Mouse (Mus musculus) adrenal gland, adult 2 months (tissue): ENCODE data around the gene Ephb2. TPM values are rescaled to one million over a fixed set of nuclear protein-coding genes. Genes with fewer than 3 reads are reported as not detected.

Experiments used
- DNase-seq: peaks from one replicate; pipeline ENCODE4 v3.0.0; 2021
- polyA plus RNA-seq: library from polyadenylated mRNA; depleted of rRNA; stranded (reverse); fragments of >200 nt; gene quantifications from 2 replicates; pipeline ENCODE4 v1.2.3, GENCODE M21; 2012
- total RNA-seq, 2 experiments: library from RNA; stranded (reverse); gene quantifications; 2 replicates each; pipeline ENCODE4 v1.2.3; 2021

The Ephb2 gene
- total and polyA plus RNA-seq, 3 experiments = 18.1 to 101 (median 26.2) TPM

DNA sequence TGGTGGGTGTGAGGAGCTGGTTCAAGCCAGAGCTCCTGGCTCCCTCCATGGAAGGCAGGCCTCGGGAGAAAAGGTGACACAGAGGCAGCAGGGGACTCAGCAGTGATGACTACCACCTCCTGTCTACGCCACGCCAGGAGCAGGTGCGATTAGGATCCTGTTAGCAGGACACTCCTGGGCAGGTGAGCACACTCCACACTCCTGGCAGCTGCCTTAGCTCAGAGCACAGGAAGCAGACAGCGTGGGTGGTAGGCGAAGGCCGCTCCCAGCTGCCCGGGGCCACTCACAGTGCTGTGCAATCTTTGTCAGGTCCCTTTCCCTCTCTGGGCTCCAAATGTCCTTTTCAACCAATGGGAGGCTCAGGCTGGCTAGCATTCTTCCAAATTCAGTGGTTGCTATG is 34.3 kb downstream of the Ephb2 start:
- no peak for DNase-seq

DNA sequence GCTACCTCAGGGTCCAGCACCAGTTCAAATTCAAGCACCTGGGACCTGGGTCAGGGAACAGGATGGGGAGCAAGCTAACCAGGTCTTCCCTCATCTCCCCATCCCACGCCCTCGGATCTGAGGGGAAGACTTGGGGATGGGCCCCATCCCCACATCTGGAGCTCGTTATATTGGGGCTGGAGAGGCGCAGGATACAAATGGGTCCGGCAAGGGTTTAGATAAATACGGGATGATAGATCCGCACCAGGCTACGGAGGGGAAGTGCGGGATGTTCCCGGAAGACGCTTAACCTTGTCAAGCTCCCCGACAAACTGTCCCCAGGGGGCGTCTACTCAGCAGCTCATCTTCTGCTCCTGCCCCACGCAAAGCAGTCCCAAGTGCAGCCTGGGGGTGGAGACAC is 35.4 kb downstream of the Ephb2 start:
- no peak for DNase-seq

DNA sequence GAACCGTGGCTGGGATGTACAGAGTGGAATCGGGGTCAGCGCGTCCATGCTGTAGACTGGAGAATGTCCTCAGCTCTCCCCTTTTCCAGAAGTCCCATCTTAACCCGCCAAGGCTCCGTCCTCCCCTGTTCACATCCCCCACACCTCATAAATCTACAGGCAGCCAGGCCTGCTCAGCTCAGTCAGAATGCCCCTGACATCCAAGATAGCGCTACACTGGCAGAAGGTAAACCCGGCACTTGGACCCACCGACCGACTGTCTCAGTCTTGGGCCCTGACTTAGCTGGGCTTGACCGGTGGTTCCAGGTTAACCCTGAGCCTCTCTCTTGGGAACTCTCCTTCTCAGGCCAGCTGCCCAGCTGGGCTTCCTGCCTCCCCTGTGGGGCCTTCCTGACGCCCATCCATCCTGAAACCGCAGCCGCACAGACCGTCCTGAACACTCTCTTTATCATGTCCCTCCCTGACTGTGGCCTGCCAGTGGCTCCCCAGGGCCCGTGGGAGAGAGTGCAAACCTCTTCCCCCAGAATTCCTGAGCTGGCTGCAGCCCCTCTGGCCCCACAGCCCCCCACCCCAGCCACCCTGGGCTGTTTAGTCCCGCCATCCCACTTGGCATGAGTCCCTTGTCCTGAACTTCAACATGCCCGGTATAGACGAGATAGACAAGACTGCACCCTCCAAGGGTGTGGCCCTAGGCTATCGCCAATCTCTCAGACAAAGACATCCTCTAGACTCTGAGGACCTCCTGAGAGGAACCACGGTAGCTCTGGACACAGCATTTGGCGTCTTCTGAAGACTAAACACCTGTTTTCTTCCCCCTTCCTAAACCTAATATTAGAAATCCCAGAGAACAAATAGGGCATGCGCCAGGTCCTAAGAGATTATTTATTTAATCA is 37.9 kb downstream of the Ephb2 start:
- no peak for DNase-seq

DNA sequence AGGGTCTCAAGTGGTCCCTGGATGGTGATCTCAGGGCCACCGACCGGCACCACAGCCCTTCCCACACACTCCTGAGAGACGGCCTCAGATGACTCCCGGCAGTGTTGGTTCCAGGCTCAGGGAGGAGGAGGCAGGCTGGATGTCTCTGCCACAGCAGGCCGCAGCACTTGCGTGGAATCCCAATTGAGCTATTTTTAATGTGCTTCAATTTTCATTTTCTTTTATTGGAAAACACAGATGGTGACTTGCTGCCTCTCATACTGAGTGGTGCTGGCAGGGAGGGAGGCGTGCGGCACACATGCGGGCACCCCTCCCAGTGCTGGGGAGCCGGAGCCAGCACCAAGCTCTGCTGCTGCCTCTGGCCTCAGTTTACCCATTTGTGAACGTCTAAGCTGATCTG is 42.5 kb downstream of the Ephb2 start:
- DNase-seq = no peak

DNA sequence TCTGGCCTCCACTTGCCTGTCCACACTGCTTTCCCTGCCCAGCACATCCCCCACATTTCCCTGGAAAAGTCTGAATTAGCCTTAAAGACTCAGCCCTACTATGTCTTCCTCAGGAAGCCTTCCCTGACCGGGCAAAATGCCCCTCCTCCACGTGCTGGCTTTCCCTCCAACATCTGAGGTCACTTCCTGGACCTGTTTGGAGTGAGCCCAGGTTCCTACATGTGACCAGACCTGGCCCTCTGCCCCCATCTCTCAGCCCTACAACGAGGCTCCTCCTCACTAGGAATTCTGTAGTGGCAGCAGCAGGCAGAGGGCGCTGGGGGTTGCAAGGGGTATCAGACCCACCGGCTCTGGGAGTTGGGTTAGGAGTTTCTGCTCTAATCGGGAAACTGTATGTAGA is 46.0 kb downstream of the Ephb2 start:
- peak; percentile 68 for DNase-seq

DNA sequence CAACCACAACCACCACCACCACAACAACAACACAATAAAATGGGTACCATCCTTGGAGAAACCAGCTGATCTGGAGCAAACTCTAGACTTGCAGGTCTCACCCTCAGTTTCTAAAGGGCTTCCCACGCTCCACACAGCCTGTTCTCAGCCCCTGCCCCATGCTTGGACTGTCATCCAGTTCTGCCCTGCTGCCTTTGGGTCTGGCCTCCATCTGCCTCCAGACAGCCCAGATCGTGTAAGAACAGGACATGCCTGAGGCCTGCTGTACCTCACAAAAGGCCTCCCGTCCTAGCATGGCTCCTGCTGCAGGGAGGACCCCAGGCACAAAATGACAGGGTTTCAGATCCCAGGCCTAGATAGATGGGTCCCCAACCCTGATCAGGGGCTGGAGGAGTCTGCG is 48.4 kb downstream of the Ephb2 start:
- DNase-seq = no peak

DNA sequence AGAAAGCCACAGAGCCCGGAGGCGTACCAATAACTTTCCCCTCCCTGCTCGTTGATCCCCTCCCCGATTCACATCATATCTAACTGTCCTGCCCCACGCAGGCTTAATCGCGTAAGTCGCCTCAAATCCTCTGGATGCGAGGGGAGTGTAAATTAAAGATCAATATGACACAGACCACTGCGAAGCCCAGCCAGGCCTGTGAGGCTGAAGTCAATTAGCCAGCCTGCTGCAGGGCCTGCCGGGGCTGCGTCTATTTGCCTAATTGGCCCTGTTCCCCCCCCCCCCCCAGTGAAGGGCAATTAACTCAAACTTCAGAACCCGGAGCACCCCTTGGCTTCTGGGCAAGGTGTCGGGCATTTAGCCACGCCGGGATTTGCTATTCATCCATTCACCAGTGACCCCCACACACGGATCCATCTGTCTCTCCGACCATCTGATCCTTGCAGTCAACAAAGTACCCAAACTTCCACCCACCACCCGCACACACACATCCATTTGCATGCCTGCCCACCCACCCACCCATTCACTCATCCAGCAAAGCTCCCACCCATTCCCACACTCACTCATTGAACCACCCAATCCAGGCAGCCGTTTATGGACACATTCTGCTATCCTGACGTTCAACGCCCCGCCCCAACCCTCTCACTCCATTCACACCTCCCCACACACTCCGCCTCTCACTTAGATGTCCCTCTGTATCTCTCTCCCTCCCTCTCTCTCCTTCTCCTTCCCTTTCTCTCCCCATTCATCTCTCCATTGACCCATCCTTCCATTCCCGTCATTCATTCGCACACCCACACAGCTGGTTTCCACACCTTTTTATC is 49.1 kb downstream of the Ephb2 start:
- no peak for DNase-seq

DNA sequence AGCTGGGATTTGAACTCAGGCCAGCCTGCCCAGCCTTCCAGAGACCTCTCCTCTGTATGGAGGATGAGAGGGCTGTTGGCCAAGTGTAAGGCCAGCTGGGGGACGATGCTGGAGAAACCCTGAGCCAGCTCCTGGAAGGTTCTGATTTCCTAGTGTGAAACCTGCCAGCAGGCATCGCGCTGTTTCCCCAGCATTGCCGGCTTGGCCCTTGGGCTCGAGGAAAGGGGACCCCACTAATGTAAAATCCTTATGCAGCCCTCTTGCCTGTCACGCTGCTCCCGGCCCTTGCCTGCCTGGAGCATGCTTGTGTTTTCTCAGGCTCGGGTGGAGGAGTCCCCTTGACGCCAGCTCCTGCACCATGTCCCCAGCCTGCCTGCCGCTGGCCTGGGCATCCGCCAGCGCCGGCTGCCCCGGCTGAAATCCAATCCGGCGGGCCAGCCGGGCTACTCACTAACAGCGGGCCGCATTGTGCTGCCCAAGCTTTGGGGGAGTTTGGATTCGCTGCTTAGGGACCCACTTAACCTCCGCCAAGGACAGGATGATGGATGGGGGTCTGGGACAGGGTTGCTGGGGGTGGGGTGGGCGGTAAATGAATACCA is 52.1 kb downstream of the Ephb2 start:
- peak; percentile 42 for DNase-seq

DNA sequence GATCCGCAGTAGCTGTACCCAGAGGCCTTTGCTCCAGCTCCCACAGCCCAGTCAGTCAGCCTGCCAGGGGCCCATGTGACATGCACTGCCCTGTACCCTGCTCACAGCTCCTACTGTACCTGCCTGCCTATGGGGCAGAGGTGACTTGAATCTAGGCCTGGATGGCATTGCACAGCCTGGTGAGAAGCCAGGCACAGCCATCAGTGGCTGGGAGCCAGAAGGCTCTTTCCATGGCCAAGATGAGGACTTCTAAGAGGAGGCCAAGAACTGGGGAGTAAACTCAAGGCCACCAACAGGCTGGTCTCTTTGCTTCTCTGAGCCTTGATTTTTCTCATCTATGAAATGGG is 53.2 kb downstream of the Ephb2 start:
- peak; percentile 59 for DNase-seq

DNA sequence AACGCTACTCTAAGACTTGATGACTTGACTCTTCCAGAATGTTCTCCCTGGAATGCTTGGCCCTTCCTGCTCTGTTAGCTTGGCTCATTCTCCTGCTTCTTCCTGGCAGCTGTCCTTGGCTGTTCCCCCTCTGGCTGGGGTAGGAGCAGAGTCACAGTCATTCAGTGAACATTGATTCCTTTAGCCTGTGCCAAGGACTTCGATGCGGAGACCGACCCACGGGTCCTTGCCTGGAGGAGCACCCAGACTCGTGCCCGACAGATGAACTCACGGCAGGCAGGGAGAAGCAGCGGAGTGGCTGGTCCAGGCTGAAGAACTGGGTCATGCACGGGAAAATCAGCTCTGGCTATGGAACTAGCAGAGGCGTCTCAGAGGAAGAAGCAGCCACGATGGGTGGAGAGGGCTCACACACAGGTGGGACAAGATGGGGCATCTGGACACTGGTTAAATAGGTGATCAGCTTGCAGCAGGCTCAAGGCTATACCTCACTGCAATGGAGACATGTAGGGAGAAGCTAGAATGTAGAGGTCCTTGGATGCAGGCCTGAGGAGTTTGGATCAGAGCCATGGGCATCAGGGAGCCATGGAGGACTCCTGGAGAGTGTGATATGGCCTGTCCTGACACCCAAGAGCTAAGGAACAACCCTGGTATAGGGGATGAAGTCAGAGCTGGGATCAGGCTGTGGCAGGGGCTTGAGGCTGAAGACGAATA is 53.8 kb downstream of the Ephb2 start:
- DNase-seq = peak; percentile 80

DNA sequence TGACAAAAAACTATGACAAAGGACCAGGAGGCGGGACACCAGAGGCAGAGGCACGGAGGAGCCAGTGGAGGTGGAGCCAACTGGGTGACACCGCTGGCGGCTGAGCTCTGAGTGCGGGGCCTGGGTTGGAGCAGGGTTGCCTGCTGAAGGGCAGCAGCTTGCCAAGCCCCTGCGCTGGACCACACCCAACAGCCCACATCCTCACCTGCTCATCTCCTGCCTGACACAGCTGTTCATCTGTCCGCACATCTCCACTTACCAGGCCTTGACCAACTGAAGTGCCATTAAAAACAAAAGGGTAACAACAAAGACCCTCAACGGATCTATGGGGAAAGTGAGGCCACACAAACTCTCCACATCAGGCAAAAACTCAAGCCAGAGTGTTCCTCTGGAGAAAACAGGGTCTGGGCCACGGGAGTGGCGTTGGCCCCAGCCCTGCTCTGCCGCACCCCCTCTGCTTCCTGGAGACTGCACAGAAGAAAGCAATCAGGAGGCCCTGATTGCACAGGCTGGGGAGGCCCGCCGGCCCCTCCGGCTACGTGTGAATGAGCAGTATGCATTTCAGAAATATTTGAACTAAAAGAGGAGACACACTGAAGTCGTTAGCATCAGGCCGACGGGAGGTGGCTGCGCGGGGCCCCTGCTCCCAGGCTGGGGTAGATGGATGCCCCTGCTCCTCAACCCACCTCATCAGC is 55.4 kb downstream of the Ephb2 start:
- DNase-seq = no peak

DNA sequence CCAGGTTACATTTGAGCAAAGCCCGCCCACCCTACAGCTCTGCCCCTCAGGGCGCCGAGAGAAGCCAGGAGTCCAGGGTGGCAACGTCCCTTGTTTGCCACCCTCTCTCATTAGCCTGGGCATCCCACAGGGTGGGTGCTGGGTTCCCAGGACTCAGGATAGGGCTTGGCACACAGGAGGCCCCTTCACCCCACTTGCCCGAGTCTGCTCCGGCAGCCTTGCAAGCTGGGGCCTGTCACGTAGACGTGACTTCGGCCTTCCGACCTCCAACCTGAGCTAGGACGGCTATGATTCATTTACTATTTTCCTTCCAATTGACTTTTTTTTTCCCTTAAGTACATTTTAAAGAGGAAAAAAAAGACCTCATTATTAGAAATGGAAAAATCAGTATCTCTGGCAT is 56.6 kb downstream of the Ephb2 start:
- DNase-seq = no peak

DNA sequence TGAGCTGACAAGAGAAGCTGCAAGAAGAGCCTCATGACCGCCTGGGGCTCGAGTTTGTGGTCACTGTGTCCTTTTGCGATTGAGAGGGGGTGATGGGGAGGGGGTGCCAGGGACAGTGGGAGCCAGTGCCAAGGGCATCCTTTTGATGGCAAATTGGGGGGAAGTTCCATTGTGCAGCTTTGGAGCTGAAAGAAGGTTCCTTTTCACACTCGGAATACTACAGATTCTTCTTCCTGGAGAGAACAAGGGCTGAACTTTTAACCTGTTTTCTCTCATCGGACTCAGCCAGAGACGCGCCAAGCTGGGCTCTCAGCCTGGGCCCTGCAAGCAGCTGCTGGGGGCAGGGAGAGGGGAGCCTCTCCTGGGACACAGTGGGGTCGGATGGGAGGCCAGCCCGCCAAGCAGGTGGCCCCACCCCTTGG is 59.3 kb downstream of the Ephb2 start:
- no peak for DNase-seq

DNA sequence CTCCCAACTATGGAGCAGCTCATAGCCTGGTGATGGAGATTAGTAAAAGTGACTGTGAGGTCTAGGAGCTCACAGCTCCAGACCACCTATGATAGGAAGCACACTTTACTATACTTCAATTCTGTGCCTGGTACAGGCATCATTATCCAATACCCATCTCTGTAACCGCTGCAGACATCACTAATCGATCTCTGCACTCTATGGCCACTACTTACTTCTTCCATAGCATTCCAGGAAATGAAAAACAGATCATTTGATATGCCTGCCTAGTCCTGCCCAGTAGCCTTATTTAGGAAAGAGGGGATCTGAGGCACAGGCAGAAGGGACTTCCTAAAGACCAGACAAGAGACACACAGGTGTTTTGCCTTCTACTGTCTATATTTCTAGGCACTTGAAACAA is 59.9 kb downstream of the Ephb2 start:
- no peak for DNase-seq

DNA sequence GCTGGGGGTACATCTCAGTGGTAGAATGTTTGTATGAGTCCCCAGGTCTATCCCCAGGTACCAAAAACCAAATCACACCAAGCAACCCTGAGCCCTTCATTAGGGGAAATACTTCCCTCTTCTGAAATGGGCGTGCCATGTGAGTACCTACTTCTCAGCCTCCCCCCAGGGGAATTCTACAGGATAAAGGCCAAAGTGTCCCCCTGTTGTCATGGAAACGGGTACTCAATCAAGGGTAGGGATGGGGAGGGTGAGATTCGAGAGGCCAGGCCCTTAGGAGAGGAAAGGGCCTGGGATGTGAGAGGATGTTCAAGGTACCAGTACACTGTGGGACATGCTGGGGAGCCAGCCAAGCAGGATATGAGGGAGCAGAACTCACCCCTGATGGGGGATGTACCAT is 61.6 kb downstream of the Ephb2 start:
- DNase-seq = no peak

DNA sequence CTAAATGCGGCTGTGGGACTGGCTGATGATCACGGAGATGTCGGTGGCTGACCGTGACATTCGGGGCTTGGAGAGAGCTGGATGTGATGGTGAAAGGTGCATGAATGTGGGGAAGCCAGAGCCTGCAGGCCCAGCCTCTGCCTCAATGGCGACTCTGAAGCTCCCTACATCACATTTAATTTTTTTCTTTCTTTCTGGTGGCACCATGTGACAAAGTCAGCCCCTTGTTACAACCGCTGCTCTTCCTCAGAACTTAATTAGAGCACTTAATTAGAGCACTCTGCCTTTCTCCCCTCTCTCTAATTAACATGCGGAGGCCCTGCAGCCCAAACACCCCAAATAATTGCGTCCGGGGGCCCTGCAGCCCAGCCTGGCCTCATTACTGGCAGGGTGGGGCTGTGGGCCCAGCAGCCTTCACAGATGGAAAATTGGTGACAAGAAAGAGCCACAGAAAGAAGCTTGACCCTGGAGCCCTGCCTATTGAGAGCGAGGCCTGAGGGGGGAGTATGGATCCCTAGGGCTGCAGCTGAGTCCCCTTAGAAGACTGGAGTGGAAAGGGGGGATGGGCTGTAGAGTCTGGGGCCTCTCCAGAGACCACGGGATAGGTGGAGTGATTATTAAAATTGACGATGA is 62.7 kb downstream of the Ephb2 start:
- no peak for DNase-seq

DNA sequence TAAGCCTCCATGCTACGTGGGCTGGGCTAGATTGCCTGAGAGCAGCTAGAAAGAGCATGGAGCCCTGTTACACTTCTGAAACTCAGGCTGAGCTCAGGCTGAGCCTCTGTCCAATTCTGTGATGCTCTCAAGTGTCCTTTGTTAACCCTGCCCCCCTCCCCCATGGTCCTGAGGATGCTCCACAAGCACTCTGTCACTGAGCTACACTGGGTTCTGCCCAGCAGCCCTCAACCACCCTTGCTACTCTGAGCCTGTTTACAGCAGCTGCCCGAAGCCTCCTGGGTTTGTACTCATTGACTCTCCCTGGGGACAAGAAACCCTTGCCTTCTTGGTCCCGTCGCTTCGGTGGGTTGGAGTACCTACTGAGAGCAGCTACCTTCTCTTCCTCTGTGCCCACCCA is 63.5 kb downstream of the Ephb2 start:
- DNase-seq = no peak

DNA sequence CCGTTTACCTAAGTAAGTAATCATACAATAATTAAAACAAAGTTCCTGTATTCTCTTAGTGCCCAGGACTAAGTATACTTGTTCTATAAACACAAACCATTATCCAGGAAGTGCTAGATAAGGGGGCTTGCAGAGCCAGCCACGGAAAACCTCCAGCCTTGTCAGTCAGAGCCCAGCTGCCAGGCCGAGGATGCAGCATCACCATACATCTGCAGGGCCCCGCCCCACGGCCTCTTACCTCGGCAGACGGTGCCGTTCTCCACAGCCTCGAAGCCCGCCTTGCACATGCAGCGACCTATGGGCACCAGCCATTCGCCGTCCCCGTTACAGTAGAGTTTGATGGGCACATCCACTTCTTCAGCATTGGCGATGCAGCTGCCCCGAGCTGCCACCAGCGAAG is 65.1 kb downstream of the Ephb2 start:
- no peak for DNase-seq

DNA sequence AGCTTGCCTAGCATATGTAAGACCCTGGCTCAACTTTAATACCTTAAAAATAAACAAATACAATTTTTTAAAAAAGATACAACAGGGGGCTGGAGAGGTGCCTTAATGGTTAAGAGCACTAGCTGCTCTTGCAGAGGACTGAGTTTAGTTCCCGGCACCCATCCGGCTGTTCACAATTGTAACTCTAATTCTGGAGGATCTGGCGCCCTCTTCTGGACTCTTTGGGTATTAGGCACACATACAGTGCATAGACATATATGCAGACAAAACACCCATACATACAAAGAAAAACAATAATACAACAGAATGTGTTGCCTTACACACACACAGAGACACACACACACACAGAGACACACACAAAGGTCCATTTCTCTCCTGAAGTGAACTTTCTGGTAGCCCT is 67.3 kb downstream of the Ephb2 start:
- no peak for DNase-seq

DNA sequence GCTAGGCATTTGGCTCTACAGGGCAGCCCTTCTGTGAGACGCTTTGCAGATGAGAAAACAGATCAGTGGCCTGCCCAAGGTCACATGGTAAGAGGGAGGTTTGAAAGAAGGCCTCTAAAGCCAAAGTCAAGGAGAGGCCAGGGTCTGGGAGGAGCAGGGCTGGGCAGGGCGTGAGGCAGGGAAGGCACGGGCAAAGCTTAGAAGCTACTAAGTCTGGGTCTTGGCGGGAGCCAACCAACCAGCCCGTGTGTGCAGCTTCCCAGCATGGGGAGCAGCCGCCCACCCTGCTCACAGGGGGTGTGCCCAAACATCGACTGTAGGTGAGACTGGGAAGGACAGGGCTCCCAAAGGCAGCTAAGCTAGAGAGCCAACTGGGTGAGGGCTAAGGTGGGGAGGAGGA is 70.7 kb downstream of the Ephb2 start:
- peak; percentile 73 for DNase-seq

DNA sequence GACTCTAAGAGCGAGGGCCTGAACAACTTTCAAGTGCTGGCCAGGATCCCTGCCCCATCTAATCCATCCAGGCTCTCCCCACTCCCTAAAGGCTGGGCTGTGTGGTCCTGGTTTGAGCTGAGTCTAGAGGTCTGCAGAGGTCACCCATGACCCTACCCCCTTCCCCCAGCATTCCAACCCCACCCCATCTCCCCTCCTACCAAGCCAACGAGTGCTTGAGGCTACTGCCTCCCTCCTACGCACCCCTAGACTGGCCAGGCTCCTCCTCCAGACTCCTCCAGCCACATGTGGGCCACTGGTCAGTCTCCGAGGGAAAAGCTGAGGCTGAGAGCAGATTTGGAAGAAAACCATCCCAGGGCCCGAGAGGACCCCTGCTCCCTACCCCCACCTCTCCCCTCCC is 72.4 kb downstream of the Ephb2 start:
- DNase-seq = no peak
